Comparison of ENCODE assay signal across 8 mouse cellular contexts in genomic region chr5:143328690-143329495, GRCm38 (mm10). TPM values are rescaled to one million over a fixed set of nuclear protein-coding genes. Genes with fewer than 3 reads are reported as not detected.
DNase-seq lines count a peak whose midpoint lies in the region; ATAC-seq lines count a peak whose summit lies in the region.

TSS of gene Zdhhc4 (minus strand) at chr5:143329256.

- H3K9ac ChIP-seq in kidney, embryonic 15.5 days: peak within 1 kb of the TSS; percentile 89

- H3K4me2 ChIP-seq in kidney, embryonic 15.5 days: peak within 1 kb of the TSS; percentile 93

- peak; percentile 95 to 96 for DNase-seq in B cell, adult 2 months
- DNase-seq in brain, adult 2 months (ENCODE audit: low read depth, low spot score): peak; percentile 96
- DNase-seq in heart, embryonic 10.5 days (ENCODE audit: low spot score): peak; percentile 92
- DNase-seq in liver: peak; percentile 88
- DNase-seq in spleen, postnatal 4 days (ENCODE audit: low spot score in 2 of 2): peak; percentile 87 to 94

- H3K4me3 ChIP-seq in heart, embryonic 10.5 days: peak within 1 kb of the TSS; percentile 99
- H3K4me3 ChIP-seq in kidney, embryonic 15.5 days (replicated peaks): peak within 1 kb of the TSS; percentile 97

- H3K27me3 ChIP-seq in heart, embryonic 10.5 days (ENCODE audit: insufficient read depth, poor library complexity, severe bottlenecking): no peaks in the 10 kb centered on the region
- no peaks in the 10 kb centered on the region for H3K27me3 ChIP-seq in kidney, embryonic 15.5 days

- WGBS in heart, embryonic 10.5 days: under 1% methylated on average over 57 of the region's 57 CpGs
- under 1% methylated on average over 57 of the region's 57 CpGs for WGBS in kidney, embryonic 15.5 days

- peaks cover 22% of the 10 kb centered on the region for H3K4me1 ChIP-seq in heart, embryonic 10.5 days
- H3K4me1 ChIP-seq in kidney, embryonic 15.5 days: peaks cover 23% of the 10 kb centered on the region

- peaks cover 28% of the 10 kb centered on the region for H3K36me3 ChIP-seq in heart, embryonic 10.5 days
- H3K36me3 ChIP-seq in kidney, embryonic 15.5 days: peaks cover 34% of the 10 kb centered on the region

- H3K27ac ChIP-seq in heart, embryonic 10.5 days: peak within 1 kb of the TSS; percentile 91
- H3K27ac ChIP-seq in kidney, embryonic 15.5 days: peak within 1 kb of the TSS; percentile 73

- ATAC-seq in erythroblast, adult 5-6 weeks (replicated peaks; ENCODE audit: low FRiP score, poor library complexity, severe bottlenecking): peak; percentile 80
- ATAC-seq in kidney, embryonic 15.5 days (replicated peaks; ENCODE audit: low FRiP score): peak; percentile 78
- ATAC-seq in monocyte, adult 5-6 weeks (replicated peaks; ENCODE audit: insufficient number of reproducible peaks, low FRiP score, low TSS enrichment, poor library complexity, severe bottlenecking): peak; percentile 83

- H3K9me3 ChIP-seq in heart, embryonic 10.5 days: no peaks in the 10 kb centered on the region
- no peaks in the 10 kb centered on the region for H3K9me3 ChIP-seq in kidney, embryonic 15.5 days (replicated peaks)

RNA-seq across cellular contexts. Expression of gene Zdhhc4, which starts in this region (rescaled TPM):
- 8.8 and 23.8 TPM in 2 replicates for total RNA-seq in erythroblast, adult 5-6 weeks (2015; ENCODE audit: low replicate concordance)
- 6.0 and 10.6 TPM in 2 replicates for total RNA-seq in erythroblast, adult 5-6 weeks (2017; ENCODE audit: low replicate concordance)
- polyA plus RNA-seq in heart, embryonic 10.5 days (2016; fragmentation: Nextera tagmentation; extraction: Ambion mirVana): 55.5 and 58.6 TPM in 2 replicates
- polyA plus RNA-seq in kidney, embryonic 15.5 days (2015; fragmentation: Nextera tagmentation; extraction: Ambion mirVana): 74.3 and 76.4 TPM in 2 replicates
- 22.5 to 39.9 TPM (median 33.8 TPM) in 3 replicates for total RNA-seq in monocyte, adult 5-6 weeks (2017)

Comparison
In these comparisons a context has a peak if more than half of its experiments do, and no peak if none do; other contexts are left out.
1. Peak in every context shown above with its lines: DNase-seq, ATAC-seq, H3K4me3 ChIP-seq and H3K27ac ChIP-seq.